Mouse (Mus musculus) liver, embryonic 14.5 days (tissue): ENCODE measurements at regions not wholly inside any gene's neighbourhood (a gene's known extent, or its start where the extent isn't known, plus 50 kb on each side); places are given as distances from the start of the nearest gene placed in this dataset.

ENCODE experiments used
- ATAC-seq: fragments of 200-750 bp; cut with Nextera tagmentation; 2 replicates; pipeline ENCODE4 v1.8.0; 2017; ENCODE audit warnings: moderate number of reproducible peaks, mild to moderate bottlenecking, moderate library complexity; ENCODE audit not compliant: insufficient read depth
- DNase-seq, 3 experiments: peaks; one replicate each; pipeline ENCODE4 v3.0.0-alpha.2; 2012 to 2013; ENCODE audit warnings: low read depth in 3 of 3, low spot score in 3 of 3
- H3K27ac ChIP-seq: fragments of 300-500 bp; sonication (generic); 2 replicates; pipeline ENCODE4 v1.5.1; 2014; ENCODE audit warnings: moderate library complexity, mild to moderate bottlenecking, control low read depth, inconsistent platforms
- H3K27me3 ChIP-seq: fragments of 300-500 bp; sonication (generic); 2 replicates; pipeline ENCODE4 v1.6.1; 2014; ENCODE audit warnings: mild to moderate bottlenecking, low read length, moderate library complexity; ENCODE audit not compliant: control insufficient read depth, insufficient read depth
- H3K36me3 ChIP-seq: fragments of 300-500 bp; sonication (generic); replicated peaks from 2 replicates; pipeline ENCODE4 v1.6.1; 2014; ENCODE audit warnings: low read depth; ENCODE audit not compliant: control insufficient read depth, insufficient read depth
- H3K4me1 ChIP-seq, 2 experiments: fragments of 200-500 bp in 1 of 2; fragments of 300-500 bp in 1 of 2; sonication (generic) in 1 of 2; replicated peaks; 2 replicates each; pipeline ENCODE4 v1.6.1; 2012 to 2014; ENCODE audit warnings: antibody characterized with exemption in 1 of 2, inconsistent platforms in 1 of 2, low read length in 1 of 2; ENCODE audit not compliant: control insufficient read depth in 2 of 2, insufficient read depth in 2 of 2
- H3K4me2 ChIP-seq: fragments of 300-500 bp; sonication (generic); 2 replicates; pipeline ENCODE4 v1.6.1; 2014; ENCODE audit warnings: low read depth, mild to moderate bottlenecking, control low read depth, moderate library complexity
- H3K4me3 ChIP-seq, 2 experiments: fragments of 200-500 bp in 1 of 2; fragments of 300-500 bp in 1 of 2; sonication (generic) in 1 of 2; 2 replicates each; pipeline ENCODE4 v1.5.1; 2012 to 2014; ENCODE audit warnings: low read depth in 2 of 2, low read length in 2 of 2, mild to moderate bottlenecking in 2 of 2, control low read depth in 1 of 2, inconsistent platforms in 1 of 2, moderate library complexity in 1 of 2; ENCODE audit not compliant: insufficient read depth in 1 of 2
- H3K9ac ChIP-seq: fragments of 300-500 bp; sonication (generic); replicated peaks from 2 replicates; pipeline ENCODE4 v1.6.1; 2014; ENCODE audit warnings: mild to moderate bottlenecking, control low read depth, moderate library complexity
- H3K9me3 ChIP-seq: fragments of 300-500 bp; sonication (generic); 2 replicates; pipeline ENCODE4 v1.6.1; 2016; ENCODE audit warnings: low read length, mixed read lengths; ENCODE audit not compliant: control insufficient read depth
- CTCF ChIP-seq: IDR thresholded peaks from 2 replicates; pipeline ENCODE4 v1.5.1; 2016; ENCODE audit warnings: antibody characterized with exemption, low read depth, control low read depth
- EP300 ChIP-seq: IDR thresholded peaks from 2 replicates; pipeline ENCODE4 v1.6.1; 2016; ENCODE audit warnings: antibody characterized with exemption, low read depth
- WGBS: fragments of 180-500 bp; shearing (Covaris S2); extraction: QIAGEN DNeasy Blood & Tissue Kit; methylation state at CpG from one replicate; pipeline ENCODE4 v1.1.7; 2014; ENCODE audit not compliant: insufficient replicate concordance; 5-methylcytosine and 5-hydroxymethylcytosine counted together

GRCm38 (mm10) chr13:28530947-28531346 lies 273.6 kb downstream of the Gm11361 start:
- Histone ChIP-seq H3K9ac (no peak overlapping the region), H3K9me3 (no peaks in the 10 kb centered on the region), H3K4me2 (no peak overlapping the region), H3K27me3 (no peaks in the 10 kb centered on the region), H3K4me3 (no peak overlapping the region), H3K4me1 (peaks cover 0 to 7% of the 10 kb centered on the region in 2 experiments; a peak in 2 of 4 replicates), H3K27ac (no peak overlapping the region), H3K36me3 (no peaks in the 10 kb centered on the region)
- DNase-seq, result no peak
- no peak for ATAC-seq
- 43% methylated on average over 3 of the region's 3 CpGs for WGBS
- TF ChIP-seq EP300 (no peak), CTCF (no peak)

GRCm38 (mm10) chr13:28528898-28529511 lies 271.7 kb downstream of the Gm11361 start:
- WGBS, result 62% methylated on average over 4 of the region's 4 CpGs
- no peaks in the 10 kb centered on the region for H3K36me3 ChIP-seq
- ATAC-seq (no peak), DNase-seq (no peak)
- H3K9me3 ChIP-seq, result no peaks in the 10 kb centered on the region
- no peak for TF ChIP-seq CTCF
- TF ChIP-seq EP300, result no peak
- H3K9ac ChIP-seq, result no peak overlapping the region
- no peak overlapping the region for H3K27ac ChIP-seq
- H3K4me1 ChIP-seq, result peaks cover 0 to 7% of the 10 kb centered on the region in 2 experiments; a peak in 2 of 4 replicates
- H3K27me3 ChIP-seq, result no peaks in the 10 kb centered on the region
- no peak overlapping the region for H3K4me3 ChIP-seq
- H3K4me2 ChIP-seq, result no peak overlapping the region

GRCm38 (mm10) chr13:28526299-28526698 lies 269.0 kb downstream of the Gm11361 start:
- Histone ChIP-seq H3K4me2 (no peak overlapping the region), H3K27ac (no peak overlapping the region), H3K27me3 (no peaks in the 10 kb centered on the region), H3K36me3 (no peaks in the 10 kb centered on the region), H3K4me3 (no peak overlapping the region), H3K4me1 (no peaks in the 10 kb centered on the region), H3K9ac (no peak overlapping the region), H3K9me3 (no peaks in the 10 kb centered on the region)
- TF ChIP-seq CTCF (no peak), EP300 (no peak)
- no peak for DNase-seq
- ATAC-seq, result no peak
- WGBS, result 74% methylated on average over 1 of the region's 1 CpGs

- no peak for ATAC-seq
- TF ChIP-seq EP300 (no peak), CTCF (no peak)
These were observed 267.1 kb downstream of the Gm11361 start for GRCm38 (mm10) chr13:28524411-28524810.

GRCm38 (mm10) chr13:28520127-28520482 lies 262.8 kb downstream of the Gm11361 start:
- 58% methylated on average over 1 of the region's 1 CpGs for WGBS
- H3K36me3 ChIP-seq, result no peaks in the 10 kb centered on the region
- H3K4me2 ChIP-seq, result no peak overlapping the region
- TF ChIP-seq EP300 (no peak), CTCF (no peak)
- no peaks in the 10 kb centered on the region for H3K27me3 ChIP-seq
- 0 out of 4 replicates have a peak, but pooled peaks cover 0 to 2% of the 10 kb centered on the region in 2 experiments for H3K4me1 ChIP-seq
- no peak for ATAC-seq
- no peaks in the 10 kb centered on the region for H3K9me3 ChIP-seq
- no peak overlapping the region for H3K4me3 ChIP-seq
- H3K27ac ChIP-seq, result no peak overlapping the region
- no peak for DNase-seq
- no peak overlapping the region for H3K9ac ChIP-seq

More at GRCm38 (mm10) chr13:28524411-28524810, 267.1 kb downstream of the Gm11361 start:
- H3K4me3 ChIP-seq, result no peak overlapping the region
- no peak overlapping the region for H3K4me2 ChIP-seq
- no peaks in the 10 kb centered on the region for H3K9me3 ChIP-seq
- H3K4me1 ChIP-seq, result 0 out of 4 replicates have a peak, but pooled peaks cover 0 to 2% of the 10 kb centered on the region in 2 experiments
- no peaks in the 10 kb centered on the region for H3K27me3 ChIP-seq
- 69% methylated on average over 3 of the region's 3 CpGs for WGBS
- H3K36me3 ChIP-seq, result no peaks in the 10 kb centered on the region
- no peak for DNase-seq
- H3K9ac ChIP-seq, result no peak overlapping the region
- no peak overlapping the region for H3K27ac ChIP-seq
